Mouse (Mus musculus) megakaryocyte progenitor cell, adult 5-6 weeks (primary cell): Measurements from ENCODE around the gene Tnks1bp1. TPM values are rescaled to one million over a fixed set of nuclear protein-coding genes. Genes with fewer than 3 reads are reported as not detected.

ENCODE experiments used
- ATAC-seq: replicated peaks from 2 replicates; pipeline ENCODE4 v1.8.0; 2016; ENCODE audit warnings: mild to moderate bottlenecking, moderate TSS enrichment, inconsistent platforms; ENCODE audit not compliant: poor library complexity
- total RNA-seq, 2 experiments: library from RNA; stranded (forward) in 1 of 2; stranded (reverse) in 1 of 2; fragments of 157-497, 149-512 nt in 1 of 2; fragments of 200-1000 nt in 1 of 2; gene quantifications; 2 replicates each; pipeline versions ENCODE4 v1.2.3 to v1.2.4; 2015 to 2017

Gene Tnks1bp1
- total RNA-seq (2015) (0.59 and 0.85 TPM in 2 replicates), total RNA-seq (2017) (1.6 and 4.7 TPM in 2 replicates)

GRCm38 (mm10) chr2:85047596-85048167, at the start of gene Tnks1bp1:
Gene Tnks1bp1 (plus strand): TSS chr2:85048022.
- ATAC-seq: peak; percentile 85

GRCm38 (mm10) chr2:84999486-85000181, 48.2 kb upstream of the Tnks1bp1 start:
- ATAC-seq: peak; percentile 86

GRCm38 (mm10) chr2:85001497-85001896, 46.3 kb upstream of the Tnks1bp1 start:
- no peak for ATAC-seq

GRCm38 (mm10) chr2:85002575-85002974, 45.2 kb upstream of the Tnks1bp1 start:
- ATAC-seq: no peak

GRCm38 (mm10) chr2:85004341-85004740, 43.5 kb upstream of the Tnks1bp1 start:
- no peak for ATAC-seq

- ATAC-seq: no peak
Measured at GRCm38 (mm10) chr2:85006600-85006999, 41.2 kb upstream of the Tnks1bp1 start.

- peak; percentile 67 for ATAC-seq
Measured at GRCm38 (mm10) chr2:85007729-85008128, 40.1 kb upstream of the Tnks1bp1 start.

- ATAC-seq: no peak
Measured at GRCm38 (mm10) chr2:85009212-85009611, 38.6 kb upstream of the Tnks1bp1 start.

- peak; percentile 70 for ATAC-seq
Measured at GRCm38 (mm10) chr2:85011906-85012604, 35.8 kb upstream of the Tnks1bp1 start.

- ATAC-seq: peak; percentile 51
Measured at GRCm38 (mm10) chr2:85012679-85013078, 35.1 kb upstream of the Tnks1bp1 start.

GRCm38 (mm10) chr2:85013826-85014587, 33.8 kb upstream of the Tnks1bp1 start:
- ATAC-seq: 0 out of 2 replicates have a peak, but pooled peaks have one; percentile 4

GRCm38 (mm10) chr2:85014588-85014982, 33.2 kb upstream of the Tnks1bp1 start:
- ATAC-seq: peak; percentile 44

GRCm38 (mm10) chr2:85022043-85022442, 25.8 kb upstream of the Tnks1bp1 start:
- ATAC-seq: no peak; the same call in 1 of the 2 replicates

- peak; percentile 60 for ATAC-seq
Measured at GRCm38 (mm10) chr2:85026178-85026577, 21.6 kb upstream of the Tnks1bp1 start.

GRCm38 (mm10) chr2:85027281-85027680, 20.5 kb upstream of the Tnks1bp1 start:
- ATAC-seq: peak; percentile 75

- ATAC-seq: no peak
Measured at GRCm38 (mm10) chr2:85029897-85030296, 17.9 kb upstream of the Tnks1bp1 start.

GRCm38 (mm10) chr2:85030989-85031388, 16.8 kb upstream of the Tnks1bp1 start:
- ATAC-seq: no peak

- no peak for ATAC-seq
Measured at GRCm38 (mm10) chr2:85033121-85033520, 14.7 kb upstream of the Tnks1bp1 start.

- peak; percentile 56 for ATAC-seq
Measured at GRCm38 (mm10) chr2:85034169-85034568, 13.7 kb upstream of the Tnks1bp1 start.

- no peak for ATAC-seq
Measured at GRCm38 (mm10) chr2:85036507-85037046, 11.2 kb upstream of the Tnks1bp1 start.
